Mouse (Mus musculus): Measurements from ENCODE around the gene Pofut2. TPM values are rescaled to one million over a fixed set of nuclear protein-coding genes. Genes with fewer than 3 reads are reported as not detected.

The Pofut2 gene
- polyA plus RNA-seq, 1 experiment from 2014 or later: 47.3 TPM

Other genes with a start within 250 kb of the Pofut2 start
- 39.0 and 39.2 TPM in 2 replicates for gene Slc19a1, start 227.0 kb upstream of the Pofut2 start, polyA plus RNA-seq (2015; fragmentation: Nextera tagmentation; extraction: Ambion mirVana)
- gene Col18a1, start 92.7 kb upstream of the Pofut2 start, polyA plus RNA-seq (2015; fragmentation: Nextera tagmentation; extraction: Ambion mirVana): 21.7 and 26.2 TPM in 2 replicates
- 15.8 and 17.8 TPM in 2 replicates for gene Adarb1, start 159.1 kb downstream of the Pofut2 start, polyA plus RNA-seq (2015; fragmentation: Nextera tagmentation; extraction: Ambion mirVana)

Data from forebrain, embryonic 16.5 days (tissue).